Mouse (Mus musculus) spleen, adult 2 months (tissue): ENCODE results near the gene Ccdc12. TPM values are rescaled to one million over a fixed set of nuclear protein-coding genes. Genes with fewer than 3 reads are reported as not detected.

Experiments
- DNase-seq, 2 experiments: peaks; one replicate each; pipeline versions ENCODE4 v3.0.0 to v3.0.0-alpha.2; 2012 to 2021; ENCODE audit warnings: low spot score in 2 of 2, low read depth in 1 of 2
- H3K27ac ChIP-seq: fragments of 200-500 bp; 2 replicates; pipeline ENCODE4 v1.5.1; 2012; ENCODE audit warnings: low read length, inconsistent platforms; ENCODE audit not compliant: insufficient read depth
- H3K27me3 ChIP-seq: fragments of 200-500 bp; 2 replicates; pipeline ENCODE4 v1.6.1; 2012; ENCODE audit warnings: mild to moderate bottlenecking, moderate library complexity, low read length, inconsistent platforms; ENCODE audit not compliant: control insufficient read depth, insufficient read depth
- H3K36me3 ChIP-seq: fragments of 200-500 bp; 2 replicates; pipeline ENCODE4 v1.6.1; 2012; ENCODE audit warnings: mild to moderate bottlenecking, low read length, inconsistent platforms; ENCODE audit not compliant: control insufficient read depth, insufficient read depth
- H3K4me1 ChIP-seq: fragments of 200-500 bp; 2 replicates; pipeline ENCODE4 v1.6.1; 2011; ENCODE audit warnings: inconsistent platforms; ENCODE audit not compliant: control insufficient read depth, insufficient read depth, insufficient read length
- H3K4me3 ChIP-seq: fragments of 200-500 bp; 2 replicates; pipeline ENCODE4 v1.5.1; 2011; ENCODE audit warnings: mild to moderate bottlenecking, inconsistent platforms; ENCODE audit not compliant: insufficient read depth, insufficient read length; ENCODE audit errors: extremely low read depth
- CTCF ChIP-seq: fragments of 200-500 bp; IDR thresholded peaks from 2 replicates; pipeline ENCODE4 v1.5.1; 2011; ENCODE audit warnings: mild to moderate bottlenecking, inconsistent platforms; ENCODE audit not compliant: insufficient read depth, insufficient read length, insufficient replicate concordance; ENCODE audit errors: extremely low read depth
- POLR2A ChIP-seq: fragments of 200-500 bp; IDR thresholded peaks from 2 replicates; pipeline ENCODE4 v1.6.1; 2011; ENCODE audit warnings: low read depth, low read length, inconsistent platforms
- WGBS: fragments of 180-500 bp; shearing (Covaris S2); methylation state at CpG from one replicate; pipeline ENCODE4 v1.1.7; 2018; 5-methylcytosine and 5-hydroxymethylcytosine counted together
- polyA plus RNA-seq: library from polyadenylated mRNA; depleted of rRNA; stranded (reverse); fragments of >200 nt; gene quantifications from 2 replicates; pipeline ENCODE4 v1.2.3, GENCODE M21; 2012

The Ccdc12 gene
- polyA plus RNA-seq, 1 experiment: 103 TPM

GRCm38 (mm10) chr9:110713389-110713788, 57.1 kb downstream of the Ccdc12 start:
- Histone ChIP-seq H3K27me3 (no peaks in the 10 kb centered on the region), H3K4me3 (no peak overlapping the region), H3K4me1 (peaks cover 10% of the 10 kb centered on the region; the same call in 1 of the 2 replicates), H3K27ac (no peak overlapping the region), H3K36me3 (peaks cover 13% of the 10 kb centered on the region)
- no peak for TF ChIP-seq CTCF
- no peak for TF ChIP-seq POLR2A
- 86% methylated on average over 1 of the region's 1 CpGs for WGBS
- no peak for DNase-seq

- no peaks in the 10 kb centered on the region for H3K27me3 ChIP-seq
- H3K4me1 ChIP-seq: peaks cover 4% of the 10 kb centered on the region; the same call in 1 of the 2 replicates
- no peak overlapping the region for H3K4me3 ChIP-seq
- TF ChIP-seq CTCF: no peak
- TF ChIP-seq POLR2A: no peak
- DNase-seq: no peak
- no peak overlapping the region for H3K27ac ChIP-seq
- WGBS: 68% methylated on average over 1 of the region's 1 CpGs
- H3K36me3 ChIP-seq: peaks cover 11% of the 10 kb centered on the region
These were observed 59.1 kb downstream of the Ccdc12 start for GRCm38 (mm10) chr9:110715426-110715825.

DNA sequence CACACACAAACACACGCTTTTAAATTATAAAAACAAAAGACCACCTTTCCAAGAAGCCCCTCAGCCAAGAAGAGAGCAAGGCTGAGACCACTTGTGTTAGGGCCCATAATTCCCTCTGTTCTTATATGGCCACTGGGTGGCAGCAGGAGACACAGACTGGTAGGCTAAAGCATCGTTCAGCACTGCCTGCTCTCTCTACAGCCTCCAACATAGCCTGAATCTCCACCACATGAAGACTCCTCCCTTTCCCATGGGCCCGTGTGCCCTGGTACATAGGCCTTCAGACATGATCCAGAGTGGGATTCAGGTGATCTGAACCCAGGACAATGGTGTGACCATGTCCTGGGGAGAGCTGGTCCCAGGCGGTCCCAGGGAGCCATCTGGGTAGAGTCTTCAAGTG, 60.5 kb downstream of the Ccdc12 start:
- Histone ChIP-seq H3K4me3 (no peak overlapping the region), H3K36me3 (peaks cover 5% of the 10 kb centered on the region), H3K27ac (no peak overlapping the region), H3K4me1 (no peaks in the 10 kb centered on the region), H3K27me3 (no peaks in the 10 kb centered on the region)
- TF ChIP-seq POLR2A (no peak), CTCF (peak; percentile 55; the same call in 1 of the 2 replicates)
- DNase-seq: peak in 1 of 2 experiments; percentile 38
- WGBS: 31% methylated on average over 4 of the region's 4 CpGs

DNA sequence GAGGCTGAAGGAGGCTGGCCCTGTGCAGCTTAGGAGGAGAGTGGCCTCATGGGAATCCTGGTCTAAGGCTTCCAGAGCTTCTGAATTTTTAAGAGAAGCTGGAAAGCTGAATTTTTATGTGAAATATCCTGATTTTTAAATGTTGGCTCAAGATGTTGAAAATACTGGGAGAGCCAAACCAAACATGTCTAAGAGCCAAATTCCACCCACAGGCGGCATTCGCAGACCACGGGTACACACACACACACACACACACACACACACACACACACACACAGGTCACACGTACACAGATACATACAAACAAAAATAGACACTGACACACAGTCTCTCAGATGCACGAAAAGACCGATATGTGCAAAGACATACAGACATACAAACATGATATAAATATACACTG, 61.8 kb downstream of the Ccdc12 start:
- no peak overlapping the region for H3K4me3 ChIP-seq
- H3K4me1 ChIP-seq: no peaks in the 10 kb centered on the region
- TF ChIP-seq CTCF (no peak), POLR2A (no peak)
- 87% methylated on average over 6 of the region's 6 CpGs for WGBS
- H3K27ac ChIP-seq: no peak overlapping the region
- H3K27me3 ChIP-seq: no peaks in the 10 kb centered on the region
- peaks cover 2% of the 10 kb centered on the region; the same call in 1 of the 2 replicates for H3K36me3 ChIP-seq
- no peak for DNase-seq

- TF ChIP-seq POLR2A (no peak), CTCF (no peak)
- Histone ChIP-seq H3K4me3 (no peak overlapping the region), H3K36me3 (peaks cover 2% of the 10 kb centered on the region; the same call in 1 of the 2 replicates), H3K27ac (no peak overlapping the region), H3K4me1 (no peaks in the 10 kb centered on the region), H3K27me3 (no peaks in the 10 kb centered on the region)
- WGBS: 90% methylated on average over 3 of the region's 3 CpGs
- DNase-seq: no peak
These were observed 62.5 kb downstream of the Ccdc12 start for GRCm38 (mm10) chr9:110718810-110719209.

DNA sequence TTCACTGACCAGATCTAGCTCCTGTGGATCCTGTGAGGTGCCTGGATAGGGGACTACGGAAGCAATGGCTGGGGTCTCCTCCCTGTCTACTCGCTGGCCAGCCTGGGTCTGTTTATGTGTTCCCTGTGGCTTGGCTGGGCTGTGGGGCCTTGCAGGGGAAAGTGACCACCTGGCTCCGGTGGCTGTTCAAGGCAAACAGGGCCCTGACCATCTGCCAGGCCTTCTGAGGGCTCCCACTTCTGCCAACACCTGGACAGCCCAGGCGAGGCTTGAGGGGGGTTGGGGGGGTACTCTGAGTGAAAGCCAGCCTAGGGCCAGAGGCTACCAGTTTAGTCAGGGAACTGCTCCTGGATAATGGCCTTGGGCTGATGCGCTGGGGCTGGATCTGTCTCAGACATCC, 63.7 kb downstream of the Ccdc12 start:
- DNase-seq: no peak
- Histone ChIP-seq H3K4me3 (no peak overlapping the region), H3K36me3 (peaks cover 2% of the 10 kb centered on the region; the same call in 1 of the 2 replicates), H3K27me3 (no peaks in the 10 kb centered on the region), H3K4me1 (no peaks in the 10 kb centered on the region), H3K27ac (no peak overlapping the region)
- WGBS: 83% methylated on average over 5 of the region's 5 CpGs
- TF ChIP-seq CTCF (no peak), POLR2A (no peak)

DNA sequence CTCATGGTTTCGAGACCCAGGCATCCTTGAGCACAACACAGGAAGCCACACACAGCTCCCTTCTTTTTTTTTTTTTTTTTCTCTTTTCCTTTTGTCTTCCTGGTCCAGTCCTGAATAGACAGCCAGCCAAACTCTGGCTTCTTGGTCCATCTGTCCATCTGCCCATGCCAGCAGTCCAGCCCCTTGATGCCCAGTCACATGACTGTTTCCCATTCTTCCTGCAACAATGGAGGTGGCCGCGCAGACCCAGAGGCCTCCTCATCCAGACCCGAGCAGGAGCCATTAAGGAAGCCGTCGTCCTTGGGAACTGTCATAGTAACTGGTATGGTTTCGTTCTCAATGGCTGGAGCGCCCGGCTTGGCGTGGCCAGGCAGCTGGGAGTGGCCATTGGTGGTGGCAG, 65.8 kb downstream of the Ccdc12 start:
- Histone ChIP-seq H3K36me3 (no peaks in the 10 kb centered on the region), H3K27ac (no peak overlapping the region), H3K4me1 (peaks cover 4% of the 10 kb centered on the region), H3K27me3 (no peaks in the 10 kb centered on the region; the same call in 1 of the 2 replicates), H3K4me3 (no peak overlapping the region)
- TF ChIP-seq POLR2A (no peak), CTCF (no peak)
- 86% methylated on average over 10 of the region's 10 CpGs for WGBS
- no peak for DNase-seq
